8 mouse cellular contexts compared by ENCODE assay signal in the genomic region with DNA sequence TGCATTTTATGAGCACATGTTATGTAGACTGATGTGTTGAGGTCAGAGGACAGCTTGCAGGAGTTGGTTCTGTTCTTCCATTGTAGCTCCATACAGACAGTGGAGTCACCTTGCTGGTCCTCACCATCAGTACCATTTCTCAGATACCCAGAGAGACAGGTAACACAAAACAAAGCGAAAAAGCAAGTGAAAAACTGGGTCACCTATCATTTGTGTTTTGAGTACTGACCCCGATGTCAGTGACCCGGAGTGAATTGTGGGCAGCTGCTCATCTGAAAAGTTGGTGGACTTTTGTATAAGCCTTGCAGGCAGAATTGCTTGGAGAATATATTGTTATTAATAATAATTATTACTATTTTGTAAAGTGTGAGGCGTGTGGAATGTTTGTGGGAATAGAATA. TPM values are rescaled to one million over a fixed set of nuclear protein-coding genes. Genes with fewer than 3 reads are reported as not detected.
DNase-seq lines count a peak whose midpoint lies in the region; ATAC-seq and TF ChIP-seq lines count a peak whose summit lies in the region.
"Had no signal": no experiment of that assay in that cellular context is flagged by ENCODE, and none has a peak within 500 bp of the region (broad histone marks: within the 10 kb centered on the region; RNA-seq: fewer than 3 reads in every experiment).

No protein-coding gene starts in this region.

- H3K27ac ChIP-seq in layer of hippocampus, adult 2 months, result peak overlapping the region; percentile 87
- peak overlapping the region; percentile 84 for H3K27ac ChIP-seq in forebrain, embryonic 14.5 days (ENCODE audit: low read depth, low read length)
- peak overlapping the region; percentile 83 for H3K27ac ChIP-seq in hindbrain, embryonic 12.5 days
- peak overlapping the region; percentile 86 for H3K27ac ChIP-seq in neural tube, embryonic 13.5 days (replicated peaks)
- H3K27ac ChIP-seq: liver, embryonic 15.5 days had no signal

- no peak overlapping the region; the same call in 1 of the 2 replicates for H3K4me3 ChIP-seq in layer of hippocampus, adult 2 months
- no peak overlapping the region for H3K4me3 ChIP-seq in forebrain, embryonic 14.5 days (ENCODE audit: low read depth, low read length)
- H3K4me3 ChIP-seq in hindbrain, embryonic 12.5 days, result no peak overlapping the region
- no peak overlapping the region for H3K4me3 ChIP-seq in neural tube, embryonic 13.5 days
- H3K4me3 ChIP-seq: liver, embryonic 15.5 days had no signal

- no peaks in the 10 kb centered on the region for H3K36me3 ChIP-seq in forebrain, embryonic 14.5 days (ENCODE audit: control insufficient read depth, insufficient read depth, low read length)
- no peaks in the 10 kb centered on the region for H3K36me3 ChIP-seq in hindbrain, embryonic 12.5 days
- H3K36me3 ChIP-seq in neural tube, embryonic 13.5 days, result no peaks in the 10 kb centered on the region
- H3K36me3 ChIP-seq: liver, embryonic 15.5 days had no signal

- no peaks in the 10 kb centered on the region for H3K9me3 ChIP-seq in forebrain, embryonic 14.5 days (replicated peaks; ENCODE audit: control insufficient read depth, low read length)
- H3K9me3 ChIP-seq in hindbrain, embryonic 12.5 days (replicated peaks), result no peaks in the 10 kb centered on the region
- H3K9me3 ChIP-seq in neural tube, embryonic 13.5 days, result no peaks in the 10 kb centered on the region
- H3K9me3 ChIP-seq: liver, embryonic 15.5 days had no signal

- no peak for ATAC-seq in forebrain, embryonic 14.5 days
- peak; percentile 10; the same call in 1 of the 2 replicates for ATAC-seq in hindbrain, embryonic 12.5 days (ENCODE audit: low FRiP score)
- ATAC-seq in neural tube, embryonic 13.5 days (ENCODE audit: low read depth), result no peak

- 37% methylated on average over 4 of the region's 4 CpGs for WGBS in forebrain, embryonic 14.5 days
- whole genome bisulfite sequencing in hindbrain, embryonic 12.5 days, result 48% methylated on average over 4 of the region's 4 CpGs
- WGBS in neural tube, embryonic 13.5 days, result 54% methylated on average over 4 of the region's 4 CpGs

- H3K4me1 ChIP-seq in forebrain, embryonic 14.5 days (ENCODE audit: control insufficient read depth, insufficient read depth, low read length), result peaks cover 68% of the 10 kb centered on the region
- H3K4me1 ChIP-seq in hindbrain, embryonic 12.5 days, result peaks cover 28% of the 10 kb centered on the region
- H3K4me1 ChIP-seq in neural tube, embryonic 13.5 days (replicated peaks), result peaks cover 67% of the 10 kb centered on the region
- H3K4me1 ChIP-seq: liver, embryonic 15.5 days had no signal

- H3K9ac ChIP-seq in forebrain, embryonic 14.5 days (ENCODE audit: low read length), result no peak overlapping the region
- H3K9ac ChIP-seq in hindbrain, embryonic 12.5 days, result no peak overlapping the region
- H3K9ac ChIP-seq in neural tube, embryonic 13.5 days, result 0 out of 2 replicates have a peak overlapping the region, but pooled peaks have one; percentile 6
- H3K9ac ChIP-seq: liver, embryonic 15.5 days had no signal

- TF ChIP-seq CTCF in layer of hippocampus, adult 2 months (conservative IDR thresholded peaks at IDR 0.05), result no peak

- H3K4me2 ChIP-seq in forebrain, embryonic 14.5 days (ENCODE audit: low read length), result peak overlapping the region; percentile 14; the same call in 1 of the 2 replicates
- no peak overlapping the region for H3K4me2 ChIP-seq in hindbrain, embryonic 12.5 days (replicated peaks)
- H3K4me2 ChIP-seq in neural tube, embryonic 13.5 days, result no peak overlapping the region
- H3K4me2 ChIP-seq: liver, embryonic 15.5 days had no signal

- H3K27me3 ChIP-seq in forebrain, embryonic 14.5 days (replicated peaks; ENCODE audit: control insufficient read depth, insufficient read depth, low read length), result no peaks in the 10 kb centered on the region
- H3K27me3 ChIP-seq in hindbrain, embryonic 12.5 days, result no peaks in the 10 kb centered on the region
- no peaks in the 10 kb centered on the region for H3K27me3 ChIP-seq in neural tube, embryonic 13.5 days
- H3K27me3 ChIP-seq: liver, embryonic 15.5 days had no signal

- DNase-seq in layer of hippocampus, adult 2 months (ENCODE audit: low spot score in 2 of 2), result no peak
- no peak for DNase-seq in layer of hippocampus, postnatal 14 days (ENCODE audit: low spot score in 2 of 2)
- no peak for DNase-seq in forebrain, embryonic 14.5 days (ENCODE audit: low spot score)
- DNase-seq in right cerebral cortex, postnatal 10 days (ENCODE audit: low spot score in 2 of 2), result no peak
- DNase-seq in kidney, postnatal 36 days, result no peak

RNA-seq across cellular contexts. Expression of a gene that starts 27.6 kb away (rescaled TPM):
- total RNA-seq in layer of hippocampus, adult 2 months (2021), result 10 to 100 TPM; 82.6 to 87.3 TPM
- total RNA-seq in layer of hippocampus, postnatal 14 days (2021), result 10 to 100 TPM; 65.9 to 67.9 TPM
- polyA plus RNA-seq in forebrain, embryonic 14.5 days (2014; fragmentation: Nextera tagmentation; extraction: Ambion mirVana), result 8.3 and 8.6 TPM in 2 replicates
- polyA plus RNA-seq in hindbrain, embryonic 12.5 days (2016; fragmentation: Nextera tagmentation; extraction: Ambion mirVana), result 8.9 and 9.4 TPM in 2 replicates
- 6.9 and 7.5 TPM in 2 replicates for polyA plus RNA-seq in neural tube, embryonic 13.5 days (2015; fragmentation: Nextera tagmentation; extraction: Ambion mirVana)
